Mouse (Mus musculus) lung, embryonic 14.5 days (tissue): Measurements from ENCODE around the gene Ppil1. TPM values are rescaled to one million over a fixed set of nuclear protein-coding genes. Genes with fewer than 3 reads are reported as not detected.

Source experiments
- ATAC-seq: fragments of 200-750 bp; cut with Nextera tagmentation; 2 replicates; pipeline ENCODE4 v1.8.0; 2017; ENCODE audit warnings: mild to moderate bottlenecking, moderate TSS enrichment, moderate library complexity; ENCODE audit not compliant: insufficient read depth
- DNase-seq: peaks from one replicate; pipeline ENCODE4 v3.0.0-alpha.2; 2015
- H3K27ac ChIP-seq: fragments of 300-500 bp; sonication (generic); 2 replicates; pipeline ENCODE4 v1.5.1; 2014; ENCODE audit warnings: low read depth, mild to moderate bottlenecking, moderate library complexity
- H3K27me3 ChIP-seq: fragments of 300-500 bp; sonication (generic); 2 replicates; pipeline ENCODE4 v1.6.1; 2014; ENCODE audit warnings: low read length, control low read depth; ENCODE audit not compliant: insufficient read depth
- H3K36me3 ChIP-seq: fragments of 300-500 bp; sonication (generic); 2 replicates; pipeline ENCODE4 v1.6.1; 2014; ENCODE audit warnings: control low read depth; ENCODE audit not compliant: insufficient read depth
- H3K4me1 ChIP-seq: fragments of 300-500 bp; sonication (generic); 2 replicates; pipeline ENCODE4 v1.6.1; 2014; ENCODE audit warnings: antibody characterized with exemption, control low read depth; ENCODE audit not compliant: insufficient read depth
- H3K4me2 ChIP-seq: fragments of 300-500 bp; sonication (generic); 2 replicates; pipeline ENCODE4 v1.6.1; 2014; ENCODE audit warnings: mild to moderate bottlenecking
- H3K4me3 ChIP-seq: fragments of 300-500 bp; sonication (generic); 2 replicates; pipeline ENCODE4 v1.5.1; 2014; ENCODE audit warnings: low read depth, low read length
- H3K9ac ChIP-seq: fragments of 300-500 bp; sonication (generic); 2 replicates; pipeline ENCODE4 v1.6.1; 2014
- H3K9me3 ChIP-seq: fragments of 300-500 bp; sonication (generic); 2 replicates; pipeline ENCODE4 v1.6.1; 2016; ENCODE audit warnings: low read depth, low read length, control low read depth
- CTCF ChIP-seq: IDR thresholded peaks from 2 replicates; pipeline ENCODE4 v1.5.1; 2016; ENCODE audit warnings: antibody characterized with exemption, low read depth
- WGBS: fragments of 180-500 bp; shearing (Covaris S2); extraction: QIAGEN DNeasy Blood & Tissue Kit; methylation state at CpG from one replicate; pipeline ENCODE4 v1.1.7; 2014; 5-methylcytosine and 5-hydroxymethylcytosine counted together
- polyA plus RNA-seq: library from polyadenylated mRNA; unstranded; fragments of >200 nt; fragmentation: Nextera tagmentation; extraction: Ambion mirVana; gene quantifications from 2 replicates; pipeline ENCODE4 v1.2.1, GENCODE M21; 2014

The Ppil1 gene
- polyA plus RNA-seq, 1 experiment from 2014 or later = 162 TPM

GRCm38 (mm10) chr17:29281541-29281940 lies 17.6 kb upstream of the Ppil1 start:
- no peak overlapping the region for H3K27ac ChIP-seq
- no peaks in the 10 kb centered on the region for H3K4me1 ChIP-seq
- no peak overlapping the region for H3K4me2 ChIP-seq
- no peak overlapping the region for H3K4me3 ChIP-seq
- 83% methylated on average over 5 of the region's 5 CpGs for WGBS
- TF ChIP-seq CTCF = no peak
- H3K36me3 ChIP-seq = peaks cover 34% of the 10 kb centered on the region; the same call in 1 of the 2 replicates
- ATAC-seq (no peak), DNase-seq (no peak)
- no peaks in the 10 kb centered on the region for H3K27me3 ChIP-seq
- no peak overlapping the region for H3K9ac ChIP-seq
- H3K9me3 ChIP-seq = no peaks in the 10 kb centered on the region

- Histone ChIP-seq H3K4me1 (no peaks in the 10 kb centered on the region), H3K27me3 (no peaks in the 10 kb centered on the region), H3K4me2 (no peak overlapping the region), H3K9me3 (no peaks in the 10 kb centered on the region), H3K4me3 (no peak overlapping the region), H3K9ac (no peak overlapping the region), H3K36me3 (peaks cover 32% of the 10 kb centered on the region; the same call in 1 of the 2 replicates), H3K27ac (no peak overlapping the region)
- no peak for DNase-seq
- TF ChIP-seq CTCF = no peak
- 91% methylated on average over 5 of the region's 5 CpGs for WGBS
- ATAC-seq = no peak
These were observed 16.4 kb upstream of the Ppil1 start for GRCm38 (mm10) chr17:29280422-29280821.

- ATAC-seq = no peak
- WGBS = 81% methylated on average over 11 of the region's 11 CpGs
- H3K4me1 ChIP-seq = no peaks in the 10 kb centered on the region
- no peak overlapping the region for H3K4me3 ChIP-seq
- H3K27ac ChIP-seq = no peak overlapping the region
- no peak for TF ChIP-seq CTCF
- H3K27me3 ChIP-seq = no peaks in the 10 kb centered on the region
- no peak overlapping the region for H3K9ac ChIP-seq
- H3K36me3 ChIP-seq = no peaks in the 10 kb centered on the region
- DNase-seq = no peak
- no peak overlapping the region for H3K4me2 ChIP-seq
- no peaks in the 10 kb centered on the region for H3K9me3 ChIP-seq
These were observed 9.9 kb upstream of the Ppil1 start for GRCm38 (mm10) chr17:29273889-29274288.

DNA sequence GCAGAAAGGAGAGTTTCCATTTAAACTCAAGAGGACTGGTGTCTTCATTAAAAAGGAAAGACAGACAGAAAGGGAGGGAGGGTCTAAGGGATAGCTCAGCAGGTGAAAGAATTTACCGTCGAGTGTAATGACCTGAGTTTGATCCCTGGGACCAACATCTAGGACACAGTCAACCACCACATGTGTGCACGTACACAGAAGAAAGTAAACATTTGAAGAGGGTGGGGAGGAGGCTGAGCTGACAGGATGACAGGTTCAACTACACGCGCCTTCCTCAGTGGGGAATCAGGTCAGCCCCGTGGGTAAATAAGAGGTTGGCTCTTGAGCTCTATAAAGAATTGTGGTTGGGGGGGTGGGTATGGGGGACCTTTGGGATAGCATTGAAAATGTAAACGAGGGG lies 9.2 kb upstream of the Ppil1 start:
- 56% methylated on average over 7 of the region's 7 CpGs for WGBS
- Histone ChIP-seq H3K27ac (no peak overlapping the region), H3K4me2 (no peak overlapping the region), H3K9me3 (no peaks in the 10 kb centered on the region), H3K4me1 (no peaks in the 10 kb centered on the region), H3K4me3 (no peak overlapping the region), H3K36me3 (no peaks in the 10 kb centered on the region), H3K9ac (no peak overlapping the region), H3K27me3 (no peaks in the 10 kb centered on the region)
- TF ChIP-seq CTCF = no peak
- DNase-seq (no peak), ATAC-seq (no peak)

DNA sequence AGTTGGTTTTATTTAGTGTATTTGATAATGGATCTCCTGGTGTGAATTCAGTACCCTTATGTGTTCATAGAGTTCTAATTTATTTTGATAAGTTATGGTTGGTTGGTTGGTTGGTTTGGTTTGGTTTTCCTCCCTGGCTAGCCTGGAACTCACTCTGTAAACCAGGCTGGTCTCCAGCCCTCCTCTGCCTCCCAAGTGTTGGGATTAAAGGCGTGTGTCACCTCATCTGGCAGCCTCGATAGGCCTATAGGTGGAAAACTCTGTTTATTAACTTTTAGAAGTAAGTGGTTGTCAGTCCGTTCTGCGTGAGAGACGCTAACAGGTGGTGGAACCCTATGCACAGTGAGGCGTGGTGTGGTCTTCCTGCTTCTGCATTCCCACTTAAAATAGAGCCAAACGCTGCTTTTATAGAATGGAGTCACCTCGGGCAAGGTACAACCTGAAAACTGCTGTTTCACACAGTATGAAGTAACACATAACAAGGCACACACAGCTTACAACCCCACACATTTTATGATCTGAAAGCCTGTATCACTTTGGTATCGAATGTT lies 6.2 kb upstream of the Ppil1 start:
- Histone ChIP-seq H3K4me1 (no peaks in the 10 kb centered on the region), H3K36me3 (no peaks in the 10 kb centered on the region), H3K9ac (no peak overlapping the region), H3K27ac (no peak overlapping the region), H3K9me3 (no peaks in the 10 kb centered on the region), H3K27me3 (no peaks in the 10 kb centered on the region), H3K4me3 (no peak overlapping the region), H3K4me2 (peak overlapping the region; percentile 62; the same call in 1 of the 2 replicates)
- DNase-seq = no peak
- TF ChIP-seq CTCF = no peak
- WGBS = 89% methylated on average over 9 of the region's 9 CpGs
- ATAC-seq = no peak

GRCm38 (mm10) chr17:29269349-29269706 lies 5.3 kb upstream of the Ppil1 start:
- H3K4me1 ChIP-seq = 0 out of 2 replicates have a peak, but pooled peaks cover 4% of the 10 kb centered on the region
- H3K27ac ChIP-seq = peak overlapping the region; percentile 89
- no peak for ATAC-seq
- no peaks in the 10 kb centered on the region for H3K36me3 ChIP-seq
- 14% methylated on average over 10 of the region's 10 CpGs for WGBS
- no peaks in the 10 kb centered on the region for H3K27me3 ChIP-seq
- H3K4me2 ChIP-seq = peak overlapping the region; percentile 62
- no peak for TF ChIP-seq CTCF
- H3K9me3 ChIP-seq = no peaks in the 10 kb centered on the region
- no peak for DNase-seq
- peak overlapping the region; percentile 88 for H3K9ac ChIP-seq
- H3K4me3 ChIP-seq = peak overlapping the region; percentile 77

GRCm38 (mm10) chr17:29268682-29269348 lies 4.8 kb upstream of the Ppil1 start, which contains the start of gene BC004004:
Gene BC004004 (plus strand): TSS chr17:29268788.
- peak within 1 kb of the TSS; percentile 77 for H3K4me3 ChIP-seq
- H3K9me3 ChIP-seq = no peaks in the 10 kb centered on the region
- no peaks in the 10 kb centered on the region for H3K36me3 ChIP-seq
- peak within 1 kb of the TSS; percentile 89 for H3K27ac ChIP-seq
- no peaks in the 10 kb centered on the region for H3K27me3 ChIP-seq
- ATAC-seq (peak; percentile 90), DNase-seq (peak; percentile 98)
- H3K4me2 ChIP-seq = peak within 1 kb of the TSS; percentile 62
- peak within 1 kb of the TSS; percentile 88 for H3K9ac ChIP-seq
- peak; percentile 73 for TF ChIP-seq CTCF
- under 1% methylated on average over 61 of the region's 63 CpGs for WGBS
- H3K4me1 ChIP-seq = 0 out of 2 replicates have a peak, but pooled peaks cover 6% of the 10 kb centered on the region
